Comparison of ENCODE assay signal across 8 mouse cellular contexts in the genomic region with DNA sequence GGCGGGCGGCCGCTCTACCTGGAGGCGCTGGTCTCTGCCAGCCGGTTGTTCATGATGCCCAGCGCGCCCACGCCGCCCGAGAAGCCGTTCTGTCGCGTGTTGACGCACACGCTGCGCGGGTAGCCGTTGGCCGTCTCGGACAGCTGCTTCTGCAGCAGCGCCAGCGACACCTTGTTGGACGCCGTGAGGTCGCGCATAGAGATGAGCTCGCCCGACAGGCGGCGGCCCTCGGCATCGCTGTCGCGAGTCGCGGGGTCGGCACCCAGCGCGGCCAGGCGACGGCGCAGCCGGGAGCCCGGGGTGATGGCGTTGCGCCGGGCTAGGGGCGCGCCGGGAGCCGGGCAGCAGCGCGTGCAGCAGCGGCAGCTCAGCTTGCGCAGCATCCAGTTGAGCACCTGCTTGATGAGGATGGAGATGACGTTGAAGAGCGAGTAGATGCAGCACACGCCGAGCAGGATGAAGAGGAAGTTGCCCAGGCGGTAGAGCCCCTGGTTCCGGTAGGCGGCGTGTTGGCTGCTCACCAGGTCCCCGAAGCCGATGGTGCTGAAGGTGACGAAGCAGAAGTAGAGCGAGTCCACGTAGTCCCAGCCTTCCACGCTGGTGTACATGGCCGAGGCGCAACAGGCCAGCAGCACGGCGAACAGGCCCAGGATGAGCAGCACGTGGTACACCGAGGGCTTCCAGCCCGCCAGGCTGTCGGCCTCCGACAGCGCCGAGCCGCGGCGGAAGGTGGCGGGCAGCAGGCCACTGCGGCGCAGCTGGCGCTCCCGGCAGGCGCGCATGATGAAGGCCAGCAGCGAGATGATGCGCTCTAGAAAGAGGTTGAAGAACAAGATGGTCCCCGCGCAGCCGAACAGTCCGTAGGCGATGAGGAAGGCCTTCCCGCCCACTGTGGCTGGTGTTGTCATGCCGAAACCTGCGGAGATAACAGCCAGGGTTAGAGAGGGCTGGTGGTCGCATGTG. TPM values are rescaled to one million over a fixed set of nuclear protein-coding genes. Genes with fewer than 3 reads are reported as not detected.
DNase-seq lines count a peak whose midpoint lies in the region; ATAC-seq lines count a peak whose summit lies in the region.

No protein-coding gene starts in this region.

- no peaks in the 10 kb centered on the region for H3K36me3 ChIP-seq in erythroblast, embryonic 14.5 days (ENCODE audit: control insufficient read depth)
- no peaks in the 10 kb centered on the region for H3K36me3 ChIP-seq in intestine, embryonic 14.5 days (ENCODE audit: control insufficient read depth, insufficient read depth, low read length)
- no peaks in the 10 kb centered on the region for H3K36me3 ChIP-seq in limb, embryonic 11.5 days (ENCODE audit: control insufficient read depth, insufficient read depth, low read length)
- no peaks in the 10 kb centered on the region for H3K36me3 ChIP-seq in midbrain, embryonic 11.5 days (ENCODE audit: control insufficient read depth, insufficient read depth, low read length)

- H3K27me3 ChIP-seq in erythroblast, embryonic 14.5 days (ENCODE audit: control insufficient read depth) = peaks cover 48% of the 10 kb centered on the region
- H3K27me3 ChIP-seq in intestine, embryonic 14.5 days (replicated peaks; ENCODE audit: control insufficient read depth, insufficient read depth, low read length) = peaks cover 50% of the 10 kb centered on the region
- peaks cover 44% of the 10 kb centered on the region for H3K27me3 ChIP-seq in limb, embryonic 11.5 days (ENCODE audit: control insufficient read depth, insufficient read depth, low read length)
- H3K27me3 ChIP-seq in midbrain, embryonic 11.5 days (ENCODE audit: control insufficient read depth, insufficient read depth, low read length) = peaks cover 30% of the 10 kb centered on the region

- H3K4me1 ChIP-seq in erythroblast, embryonic 14.5 days (ENCODE audit: control insufficient read depth) = peaks cover 2% of the 10 kb centered on the region
- H3K4me1 ChIP-seq in intestine, embryonic 14.5 days (replicated peaks; ENCODE audit: control insufficient read depth, insufficient read depth, low read length) = peaks cover 9% of the 10 kb centered on the region; the same call in 1 of the 2 replicates
- H3K4me1 ChIP-seq in limb, embryonic 11.5 days (ENCODE audit: control insufficient read depth, insufficient read depth, low read length) = 0 out of 2 replicates have a peak, but pooled peaks cover 3% of the 10 kb centered on the region
- H3K4me1 ChIP-seq in midbrain, embryonic 11.5 days (ENCODE audit: control insufficient read depth, insufficient read depth, low read length) = peaks cover 10% of the 10 kb centered on the region

- peak overlapping the region; percentile 99 for H3K4me2 ChIP-seq in intestine, embryonic 14.5 days (ENCODE audit: low read length)
- H3K4me2 ChIP-seq in limb, embryonic 11.5 days (ENCODE audit: low read depth, severe bottlenecking) = peak overlapping the region; percentile 86
- H3K4me2 ChIP-seq in midbrain, embryonic 11.5 days = peak overlapping the region; percentile 87

- peak; percentile 61 for DNase-seq in cerebellum, adult 8-10 months
- peak; percentile 74 for DNase-seq in intestine, embryonic 14.5 days (ENCODE audit: low spot score)
- DNase-seq in limb, embryonic 11.5 days (ENCODE audit: low spot score) = peak; percentile 66
- DNase-seq in midbrain, embryonic 11.5 days (ENCODE audit: low spot score, missing footprints) = peak; percentile 95
- DNase-seq in spleen, postnatal 36 days (ENCODE audit: low spot score in 2 of 2) = peak; percentile 12 to 29

- H3K9ac ChIP-seq in intestine, embryonic 14.5 days (ENCODE audit: low read length) = 0 out of 2 replicates have a peak overlapping the region, but pooled peaks have one; percentile 11
- H3K9ac ChIP-seq in limb, embryonic 11.5 days (ENCODE audit: low read length) = peak overlapping the region; percentile 37
- H3K9ac ChIP-seq in midbrain, embryonic 11.5 days (ENCODE audit: low read length) = peak overlapping the region; percentile 54

- WGBS in intestine, embryonic 14.5 days = 2% methylated on average over 100 of the region's 101 CpGs
- WGBS in limb, embryonic 11.5 days = 2% methylated on average over 101 of the region's 101 CpGs
- 3% methylated on average over 101 of the region's 101 CpGs for whole genome bisulfite sequencing in midbrain, embryonic 11.5 days

- peaks cover 17% of the 10 kb centered on the region; the same call in 1 of the 2 replicates for H3K9me3 ChIP-seq in erythroblast, embryonic 14.5 days (ENCODE audit: control insufficient read depth, low read length)
- H3K9me3 ChIP-seq in intestine, embryonic 14.5 days (ENCODE audit: control insufficient read depth, low read length) = no peaks in the 10 kb centered on the region
- H3K9me3 ChIP-seq in limb, embryonic 11.5 days (ENCODE audit: control insufficient read depth, low read length) = no peaks in the 10 kb centered on the region
- 0 out of 2 replicates have a peak, but pooled peaks cover 2% of the 10 kb centered on the region for H3K9me3 ChIP-seq in midbrain, embryonic 11.5 days (ENCODE audit: control insufficient read depth, low read length)

- H3K27ac ChIP-seq in intestine, embryonic 14.5 days (ENCODE audit: low read depth) = no peak overlapping the region
- H3K27ac ChIP-seq in limb, embryonic 11.5 days (replicated peaks; ENCODE audit: low read depth, low read length) = no peak overlapping the region
- no peak overlapping the region for H3K27ac ChIP-seq in midbrain, embryonic 11.5 days (ENCODE audit: low read depth, low read length)

- H3K4me3 ChIP-seq in erythroblast, embryonic 14.5 days (replicated peaks) = peak overlapping the region; percentile 40
- H3K4me3 ChIP-seq in intestine, embryonic 14.5 days (ENCODE audit: low read depth, low read length) = peak overlapping the region; percentile 53
- H3K4me3 ChIP-seq in limb, embryonic 11.5 days (ENCODE audit: low read depth, low read length) = peak overlapping the region; percentile 50
- H3K4me3 ChIP-seq in midbrain, embryonic 11.5 days (ENCODE audit: low read depth, low read length) = peak overlapping the region; percentile 48

- no peak for ATAC-seq in erythroblast, adult 5-6 weeks (replicated peaks; ENCODE audit: low FRiP score, poor library complexity, severe bottlenecking)
- peak; percentile 44 for ATAC-seq in frontal cortex, adult (ENCODE audit: low TSS enrichment)
- ATAC-seq in intestine, embryonic 14.5 days (replicated peaks; ENCODE audit: low FRiP score, low TSS enrichment, low read depth) = peak; percentile 85
- ATAC-seq in limb, embryonic 11.5 days (ENCODE audit: insufficient number of reproducible peaks, low FRiP score, low TSS enrichment, low read depth) = peak; percentile 70; the same call in 1 of the 2 replicates
- peak; percentile 81 for ATAC-seq in midbrain, embryonic 11.5 days (ENCODE audit: low FRiP score)

RNA-seq across cellular contexts. Expression of gene Kcnk12, which starts 51.6 kb away (rescaled TPM):
- 0.02 and 0.05 TPM in 2 replicates for polyA plus RNA-seq in erythroblast, embryonic 14.5 days (2012)
- total RNA-seq in erythroblast, adult 5-6 weeks (2015; ENCODE audit: low replicate concordance) = 0.84 TPM in 1 of 2 replicates, not detected in the other
- 0.42 and 0.51 TPM in 2 replicates for total RNA-seq in erythroblast, adult 5-6 weeks (2017; ENCODE audit: low replicate concordance)
- polyA plus RNA-seq in intestine, embryonic 14.5 days (2014; fragmentation: Nextera tagmentation; extraction: Ambion mirVana) = not detected in 2 replicates
- 0.07 TPM in 1 of 2 replicates, not detected in the other for polyA plus RNA-seq in limb, embryonic 11.5 days (2014; fragmentation: Nextera tagmentation; extraction: Ambion mirVana)
- 0.12 and 0.26 TPM in 2 replicates for polyA plus RNA-seq in midbrain, embryonic 11.5 days (2014; fragmentation: Nextera tagmentation; extraction: Ambion mirVana)

Comparison
In these comparisons a context has a peak if more than half of its experiments do, and no peak if none do; other contexts are left out.
1. DNase-seq: peak in every context shown above with its lines; median percentile 95 in midbrain, embryonic 11.5 days; 74 in intestine, embryonic 14.5 days; 66 in limb, embryonic 11.5 days; 61 in cerebellum, adult 8-10 months; 20 in spleen, postnatal 36 days.